Mouse (Mus musculus) brain, embryonic 14.5 days (tissue): ENCODE measurements at regions not wholly inside any gene's neighbourhood (a gene's known extent, or its start where the extent isn't known, plus 50 kb on each side); places are given as distances from the start of the nearest gene placed in this dataset.

Source experiments
- CTCF ChIP-seq: fragments of 200-500 bp; IDR thresholded peaks from 2 replicates; pipeline ENCODE4 v1.5.1; 2012; ENCODE audit warnings: inconsistent platforms, mild to moderate bottlenecking, moderate library complexity, borderline replicate concordance; ENCODE audit not compliant: insufficient read depth, insufficient read length; ENCODE audit errors: extremely low read depth
- POLR2A ChIP-seq: fragments of 200-500 bp; IDR thresholded peaks from 2 replicates; pipeline ENCODE4 v1.6.1; 2012; ENCODE audit warnings: mild to moderate bottlenecking, inconsistent platforms, borderline replicate concordance; ENCODE audit not compliant: poor library complexity, insufficient read depth, insufficient read length, severe bottlenecking; ENCODE audit errors: extremely low read depth

DNA sequence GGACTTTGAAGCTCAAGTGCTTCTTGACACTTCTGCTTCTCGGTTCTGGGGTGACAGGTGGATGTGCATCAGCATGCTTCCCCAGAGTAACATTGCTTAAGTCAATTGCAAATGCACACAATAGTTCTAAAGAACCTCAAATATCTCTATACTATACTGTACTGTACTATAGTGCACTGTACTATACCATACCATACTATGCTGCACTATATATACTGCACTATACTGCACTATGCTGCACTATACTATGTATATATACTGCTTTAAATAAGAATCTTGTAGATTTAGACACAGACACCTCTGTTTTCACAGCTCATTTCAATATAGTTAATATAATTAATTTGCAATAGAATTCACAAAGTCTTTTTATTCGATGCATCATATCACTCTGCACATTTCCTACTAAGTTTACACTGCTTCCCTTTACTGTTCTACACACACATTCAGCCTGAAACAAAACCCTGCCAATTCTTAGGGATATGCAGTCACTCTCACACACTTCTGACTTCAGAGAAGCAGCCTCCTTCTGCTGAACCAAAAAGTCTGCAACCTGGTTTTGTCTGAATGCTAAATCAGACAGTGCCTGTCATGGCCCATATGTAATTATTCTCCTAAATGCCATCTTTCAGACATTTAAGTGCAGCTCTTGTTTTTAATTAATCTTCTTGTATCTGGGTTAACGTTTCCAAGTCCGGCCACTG, 570.8 kb upstream of the Map3k7 start:
- TF ChIP-seq POLR2A (no peak), CTCF (no peak)
